Mouse (Mus musculus) midbrain, postnatal 0 days (tissue): Measurements from ENCODE around the gene Abca2. TPM values are rescaled to one million over a fixed set of nuclear protein-coding genes. Genes with fewer than 3 reads are reported as not detected.

Experiments
- ATAC-seq: fragments of 200-750 bp; cut with Nextera tagmentation; 2 replicates; pipeline ENCODE4 v1.8.0; 2017; ENCODE audit warnings: moderate number of reproducible peaks, mild to moderate bottlenecking, moderate TSS enrichment, moderate library complexity; ENCODE audit not compliant: low FRiP score
- DNase-seq: peaks from one replicate; pipeline ENCODE4 v3.0.0-alpha.2; 2015; ENCODE audit warnings: low spot score
- H3K27ac ChIP-seq: fragments of 300-500 bp; sonication (generic); 2 replicates; pipeline ENCODE4 v1.5.1; 2014; ENCODE audit warnings: low read depth, mild to moderate bottlenecking, low read length, mixed read lengths
- H3K27me3 ChIP-seq: fragments of 300-500 bp; sonication (generic); 2 replicates; pipeline ENCODE4 v1.6.1; 2014; ENCODE audit warnings: low read length, control low read depth, mixed read lengths; ENCODE audit not compliant: insufficient read depth
- H3K36me3 ChIP-seq: fragments of 300-500 bp; sonication (generic); 2 replicates; pipeline ENCODE4 v1.6.1; 2014; ENCODE audit warnings: low read length, control low read depth, mixed read lengths; ENCODE audit not compliant: insufficient read depth
- H3K4me1 ChIP-seq: fragments of 300-500 bp; sonication (generic); 2 replicates; pipeline ENCODE4 v1.6.1; 2014; ENCODE audit warnings: mild to moderate bottlenecking, control low read depth, antibody characterized with exemption, low read length, mixed read lengths; ENCODE audit not compliant: insufficient read depth
- H3K4me2 ChIP-seq: fragments of 300-500 bp; sonication (generic); 2 replicates; pipeline ENCODE4 v1.6.1; 2014; ENCODE audit warnings: low read depth, mild to moderate bottlenecking, low read length, mixed read lengths; ENCODE audit not compliant: poor library complexity, severe bottlenecking
- H3K4me3 ChIP-seq: fragments of 300-500 bp; sonication (generic); 2 replicates; pipeline ENCODE4 v1.5.1; 2014; ENCODE audit warnings: low read depth, mild to moderate bottlenecking, low read length, moderate library complexity
- H3K9ac ChIP-seq: fragments of 300-500 bp; sonication (generic); replicated peaks from 2 replicates; pipeline ENCODE4 v1.6.1; 2014; ENCODE audit warnings: mild to moderate bottlenecking, low read length, moderate library complexity, mixed read lengths; ENCODE audit not compliant: poor library complexity, severe bottlenecking
- H3K9me3 ChIP-seq: fragments of 300-500 bp; sonication (generic); 2 replicates; pipeline ENCODE4 v1.6.1; 2016; ENCODE audit warnings: low read length, control low read depth
- CTCF ChIP-seq: IDR thresholded peaks from 2 replicates; pipeline ENCODE4 v1.5.1; 2016; ENCODE audit warnings: antibody characterized with exemption, mild to moderate bottlenecking
- WGBS: fragments of 180-500 bp; shearing (Covaris S2); extraction: QIAGEN DNeasy Blood & Tissue Kit; methylation state at CpG from one replicate; pipeline ENCODE4 v1.1.7; 2014; 5-methylcytosine and 5-hydroxymethylcytosine counted together
- polyA plus RNA-seq: library from polyadenylated mRNA; unstranded; fragments of >200 nt; fragmentation: Nextera tagmentation; extraction: Ambion mirVana; gene quantifications from 2 replicates; pipeline ENCODE4 v1.2.1, GENCODE M21; 2015
- total RNA-seq: library from RNA; depleted of rRNA; stranded (reverse); fragments of >200 nt; gene quantifications from 2 replicates; pipeline ENCODE4 v1.2.3, GENCODE M21; 2014

The Abca2 gene
- total and polyA plus RNA-seq, 2 experiments from 2014 or later, result 13.5 to 84.3 TPM

DNA sequence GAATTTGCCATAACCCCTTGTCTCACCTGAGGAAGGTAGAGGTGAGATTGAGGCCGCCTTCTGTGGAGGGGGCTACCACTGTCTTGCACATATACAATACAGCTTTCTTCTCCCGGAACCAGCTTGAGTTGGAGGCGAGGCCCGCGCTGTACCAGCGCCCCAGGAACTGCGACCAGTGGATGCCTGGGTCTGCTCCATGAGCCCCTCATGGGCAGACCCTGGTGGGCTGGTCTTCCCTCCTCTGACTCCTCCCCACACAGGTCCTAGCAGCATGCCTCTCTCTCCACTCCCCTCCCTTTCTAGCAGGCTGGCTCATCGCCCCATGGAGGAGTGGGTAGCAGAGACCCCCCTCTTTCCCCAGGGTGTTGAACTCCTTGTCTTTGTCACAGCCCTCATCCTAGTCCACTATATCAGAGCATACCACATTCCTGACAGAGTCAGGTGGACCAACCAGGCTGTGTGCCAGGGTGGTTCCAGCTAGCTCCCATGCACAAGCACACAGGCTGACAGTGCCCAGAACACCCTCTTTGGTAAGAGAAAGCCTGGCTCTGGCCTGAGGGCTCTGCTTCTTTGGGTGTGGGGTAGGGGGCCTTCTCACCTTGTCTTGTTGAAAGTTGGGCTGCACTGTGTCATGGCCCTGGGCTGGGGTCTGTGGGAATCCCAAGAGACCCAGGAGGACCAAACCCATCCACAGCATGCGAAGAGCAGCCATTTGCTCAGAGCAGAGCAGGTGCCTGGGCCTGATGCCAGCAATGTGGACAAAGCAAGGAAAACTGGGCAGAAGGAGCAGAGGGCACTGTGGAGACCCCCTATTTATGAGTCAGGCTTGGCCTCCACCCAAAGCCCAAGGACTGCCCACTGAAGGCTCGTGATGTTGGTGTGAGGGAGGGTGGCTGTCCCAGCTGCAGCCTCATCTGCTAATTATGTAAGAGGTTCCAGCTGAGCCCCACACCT is 40.7 kb downstream of the Abca2 start:
- TF ChIP-seq CTCF, result no peak
- 72% methylated on average over 10 of the region's 10 CpGs for WGBS
- Histone ChIP-seq H3K9me3 (no peaks in the 10 kb centered on the region), H3K9ac (no peak overlapping the region), H3K36me3 (no peaks in the 10 kb centered on the region), H3K4me3 (no peak overlapping the region), H3K4me1 (no peaks in the 10 kb centered on the region), H3K4me2 (no peak overlapping the region), H3K27ac (no peak overlapping the region), H3K27me3 (no peaks in the 10 kb centered on the region)
- DNase-seq (peak; percentile 81), ATAC-seq (peak; percentile 53)

DNA sequence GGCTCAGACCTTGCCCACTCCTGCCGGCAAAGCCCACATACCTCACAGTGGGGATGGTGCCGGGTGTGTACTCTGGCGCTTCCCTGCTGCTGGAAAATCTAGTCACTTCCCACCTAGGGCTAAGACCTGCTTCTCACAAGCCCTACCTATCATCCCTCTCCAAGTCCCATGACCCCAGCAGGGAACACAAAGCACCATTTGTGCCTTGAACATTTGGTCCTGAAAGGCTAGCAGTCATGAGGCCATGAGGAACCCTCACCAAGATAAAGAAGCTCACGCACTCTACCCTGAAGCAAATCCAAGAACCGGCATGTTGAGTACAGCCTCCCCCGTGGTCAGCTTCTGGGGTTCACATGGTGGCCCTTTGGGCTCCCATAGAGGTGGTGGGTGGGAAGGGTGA is 41.5 kb downstream of the Abca2 start, which contains the start of gene Ptgds:
Gene Ptgds, minus strand, starts transcription at position 78 of the 400 bp plus-strand sequence.
- Histone ChIP-seq H3K9ac (no peak within 1 kb of the TSS), H3K4me3 (no peak within 1 kb of the TSS), H3K36me3 (no peaks in the 10 kb centered on the region), H3K4me1 (no peaks in the 10 kb centered on the region), H3K27me3 (no peaks in the 10 kb centered on the region), H3K9me3 (no peaks in the 10 kb centered on the region), H3K4me2 (no peak within 1 kb of the TSS), H3K27ac (no peak within 1 kb of the TSS)
- 69% methylated on average over 6 of the region's 6 CpGs for WGBS
- DNase-seq (no peak), ATAC-seq (no peak)
- no peak for TF ChIP-seq CTCF

DNA sequence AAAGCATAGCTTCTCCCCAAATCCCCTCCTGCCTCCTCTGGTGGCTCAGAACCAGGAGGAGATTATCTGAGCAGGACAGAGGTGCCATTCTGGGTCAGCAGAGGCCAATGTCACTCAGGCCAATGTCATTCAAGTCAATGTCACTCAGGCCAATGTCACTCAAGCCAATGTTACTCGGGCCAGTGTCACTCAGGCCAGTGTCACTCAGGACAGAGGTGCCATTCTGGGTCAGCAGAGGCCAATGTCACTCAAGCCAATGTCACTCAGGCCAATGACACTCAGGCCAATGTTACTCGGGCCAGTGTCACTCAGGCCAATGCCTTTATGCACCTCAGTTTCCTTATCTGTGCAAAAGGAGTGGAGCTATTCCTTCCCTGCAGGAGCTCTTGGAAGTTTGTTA is 44.0 kb downstream of the Abca2 start:
- ATAC-seq (no peak), DNase-seq (no peak)
- 68% methylated on average over 2 of the region's 2 CpGs for WGBS
- Histone ChIP-seq H3K4me2 (no peak overlapping the region), H3K4me1 (no peaks in the 10 kb centered on the region), H3K9ac (no peak overlapping the region), H3K27ac (no peak overlapping the region), H3K36me3 (no peaks in the 10 kb centered on the region), H3K27me3 (no peaks in the 10 kb centered on the region), H3K9me3 (no peaks in the 10 kb centered on the region), H3K4me3 (no peak overlapping the region)
- TF ChIP-seq CTCF, result no peak

DNA sequence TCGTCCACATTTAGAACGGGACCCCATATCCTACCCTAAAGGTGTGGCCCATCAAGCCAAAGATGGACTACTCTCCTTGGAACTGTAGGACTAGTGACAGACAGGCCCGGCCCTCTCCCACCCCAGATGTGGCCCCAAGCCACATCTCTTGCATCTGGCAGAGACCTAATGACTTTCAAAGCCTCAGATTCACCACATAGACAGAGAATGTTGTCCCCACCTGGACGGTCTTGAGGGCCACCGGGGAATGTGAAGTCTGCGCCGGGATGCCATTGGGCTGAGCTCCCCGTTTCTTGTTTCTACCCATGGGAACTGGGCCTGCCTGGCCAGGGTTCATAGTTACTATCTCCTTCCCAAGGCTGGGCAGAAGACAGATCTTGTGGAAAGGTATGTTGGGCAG is 49.0 kb downstream of the Abca2 start:
- TF ChIP-seq CTCF, result no peak
- DNase-seq (no peak), ATAC-seq (no peak)
- Histone ChIP-seq H3K36me3 (no peaks in the 10 kb centered on the region), H3K4me3 (no peak overlapping the region), H3K9ac (no peak overlapping the region), H3K27ac (no peak overlapping the region), H3K9me3 (no peaks in the 10 kb centered on the region), H3K4me1 (no peaks in the 10 kb centered on the region), H3K4me2 (no peak overlapping the region), H3K27me3 (no peaks in the 10 kb centered on the region)
- WGBS, result 90% methylated on average over 8 of the region's 8 CpGs

DNA sequence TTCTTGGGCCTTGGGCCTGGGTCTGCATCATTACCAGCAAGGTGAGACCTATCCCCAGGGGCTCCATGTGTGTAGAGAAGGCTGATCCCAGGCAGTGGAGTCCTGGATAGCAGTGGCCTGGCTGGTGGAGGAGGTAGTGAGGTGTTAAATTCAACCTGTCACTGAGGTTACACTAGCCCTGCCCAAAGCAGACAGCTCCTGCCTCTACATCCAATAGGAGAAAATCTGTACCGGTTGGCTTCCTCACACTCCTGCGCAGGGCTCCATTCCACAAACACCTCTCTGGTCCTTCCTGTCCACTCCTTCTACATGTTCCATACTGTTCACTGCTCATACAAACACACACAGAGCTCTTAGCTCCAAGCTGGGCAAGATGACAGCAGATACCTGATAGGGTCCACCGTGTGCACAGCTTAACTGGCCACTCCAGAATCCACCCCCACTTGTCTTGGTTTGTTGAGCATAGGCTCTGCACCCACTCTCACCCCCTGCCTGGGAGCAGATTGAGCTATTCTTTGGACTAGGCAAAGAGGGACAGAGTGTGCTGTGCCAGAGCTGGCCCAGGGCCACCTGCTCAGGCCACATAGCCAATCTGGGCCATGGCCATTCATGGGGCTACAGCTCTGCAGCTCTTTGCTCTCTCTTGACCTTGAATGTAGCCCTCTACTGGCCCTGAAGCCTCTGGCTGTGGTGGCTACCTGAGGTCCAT is 49.6 kb downstream of the Abca2 start:
- H3K27ac ChIP-seq, result no peak overlapping the region
- H3K36me3 ChIP-seq, result no peaks in the 10 kb centered on the region
- DNase-seq, result peak; percentile 16
- H3K27me3 ChIP-seq, result no peaks in the 10 kb centered on the region
- no peak for TF ChIP-seq CTCF
- no peaks in the 10 kb centered on the region for H3K4me1 ChIP-seq
- no peak for ATAC-seq
- 90% methylated on average over 3 of the region's 3 CpGs for WGBS
- H3K4me2 ChIP-seq, result no peak overlapping the region
- no peak overlapping the region for H3K9ac ChIP-seq
- no peak overlapping the region for H3K4me3 ChIP-seq
- H3K9me3 ChIP-seq, result no peaks in the 10 kb centered on the region
